ENCODE assay signal across 8 mouse cellular contexts in genomic region chr9:62777461-62777860, GRCm38 (mm10). TPM values are rescaled to one million over a fixed set of nuclear protein-coding genes. Genes with fewer than 3 reads are reported as not detected.
DNase-seq lines count a peak whose midpoint lies in the region; ATAC-seq and TF ChIP-seq lines count a peak whose summit lies in the region.

No protein-coding gene starts in this region.

- H3K4me3 ChIP-seq in heart, embryonic 11.5 days (ENCODE audit: low read depth, low read length) = no peak overlapping the region
- H3K4me3 ChIP-seq in cerebellum, adult 2 months (replicated peaks; ENCODE audit: insufficient read depth, low read depth, low read length) = no peak overlapping the region
- no peak overlapping the region for H3K4me3 ChIP-seq in forebrain, postnatal 0 days (ENCODE audit: low read depth, low read length)
- H3K4me3 ChIP-seq in intestine, postnatal 0 days (ENCODE audit: low read depth, low read length) = no peak overlapping the region
- no peak overlapping the region for H3K4me3 ChIP-seq in limb, embryonic 10.5 days
- H3K4me3 ChIP-seq in midbrain, embryonic 14.5 days (replicated peaks; ENCODE audit: low read depth, low read length) = no peak overlapping the region
- no peak overlapping the region for H3K4me3 ChIP-seq in stomach, embryonic 16.5 days (replicated peaks; ENCODE audit: low read length)

- no peaks in the 10 kb centered on the region for H3K9me3 ChIP-seq in heart, embryonic 11.5 days (replicated peaks; ENCODE audit: control insufficient read depth, low read length)
- H3K9me3 ChIP-seq in forebrain, postnatal 0 days (ENCODE audit: low read length) = no peaks in the 10 kb centered on the region
- no peaks in the 10 kb centered on the region for H3K9me3 ChIP-seq in intestine, postnatal 0 days (ENCODE audit: control insufficient read depth)
- no peaks in the 10 kb centered on the region for H3K9me3 ChIP-seq in limb, embryonic 10.5 days (replicated peaks)
- H3K9me3 ChIP-seq in midbrain, embryonic 14.5 days (ENCODE audit: control insufficient read depth, low read length) = no peaks in the 10 kb centered on the region
- H3K9me3 ChIP-seq in stomach, embryonic 16.5 days (replicated peaks; ENCODE audit: control insufficient read depth, low read length) = no peaks in the 10 kb centered on the region

- 4% methylated on average over 5 of the region's 5 CpGs for WGBS in heart, embryonic 11.5 days (ENCODE audit: insufficient replicate concordance)
- WGBS in cerebellum, adult 2 months = 8% methylated on average over 5 of the region's 5 CpGs
- 4% methylated on average over 5 of the region's 5 CpGs for WGBS in forebrain, postnatal 0 days
- WGBS in intestine, postnatal 0 days = 8% methylated on average over 5 of the region's 5 CpGs
- 8% methylated on average over 5 of the region's 5 CpGs for whole genome bisulfite sequencing in limb, embryonic 10.5 days
- 14% methylated on average over 5 of the region's 5 CpGs for WGBS in midbrain, embryonic 14.5 days
- WGBS in stomach, embryonic 16.5 days = 3% methylated on average over 5 of the region's 5 CpGs

- H3K9ac ChIP-seq in heart, embryonic 11.5 days (ENCODE audit: low read depth, low read length) = no peak overlapping the region
- H3K9ac ChIP-seq in forebrain, postnatal 0 days = no peak overlapping the region
- H3K9ac ChIP-seq in intestine, postnatal 0 days (ENCODE audit: low read depth, low read length) = no peak overlapping the region
- no peak overlapping the region for H3K9ac ChIP-seq in midbrain, embryonic 14.5 days (replicated peaks; ENCODE audit: low read length)
- H3K9ac ChIP-seq in stomach, embryonic 16.5 days (ENCODE audit: low read length) = no peak overlapping the region

- no peaks in the 10 kb centered on the region for H3K27me3 ChIP-seq in heart, embryonic 11.5 days (ENCODE audit: control insufficient read depth, insufficient read depth, low read length)
- no peaks in the 10 kb centered on the region for H3K27me3 ChIP-seq in cerebellum, adult 2 months (ENCODE audit: control insufficient read depth, insufficient read depth, low read length)
- H3K27me3 ChIP-seq in forebrain, postnatal 0 days (ENCODE audit: insufficient read depth, low read length) = no peaks in the 10 kb centered on the region
- H3K27me3 ChIP-seq in intestine, postnatal 0 days (replicated peaks; ENCODE audit: control insufficient read depth, insufficient read depth, low read length) = no peaks in the 10 kb centered on the region
- H3K27me3 ChIP-seq in limb, embryonic 10.5 days (ENCODE audit: low read depth, poor library complexity, severe bottlenecking) = no peaks in the 10 kb centered on the region
- H3K27me3 ChIP-seq in midbrain, embryonic 14.5 days (ENCODE audit: control insufficient read depth, insufficient read depth, low read length) = no peaks in the 10 kb centered on the region
- no peaks in the 10 kb centered on the region for H3K27me3 ChIP-seq in stomach, embryonic 16.5 days (ENCODE audit: control insufficient read depth, insufficient read depth, low read length)

- TF ChIP-seq CTCF in cerebellum, adult 2 months (IDR thresholded peaks at IDR 0.05; ENCODE audit: borderline replicate concordance, insufficient read depth, low read depth, low read length) = peak; percentile 87
- peak; percentile 84 for TF ChIP-seq CTCF in forebrain, postnatal 0 days (IDR thresholded peaks at IDR 0.05; ENCODE audit: low read depth)
- peak; percentile 95 for TF ChIP-seq CTCF in intestine, postnatal 0 days (IDR thresholded peaks at IDR 0.05; ENCODE audit: low read depth)

- no peaks in the 10 kb centered on the region for H3K36me3 ChIP-seq in heart, embryonic 11.5 days (ENCODE audit: control insufficient read depth, insufficient read depth, low read length)
- H3K36me3 ChIP-seq in forebrain, postnatal 0 days (ENCODE audit: insufficient read depth) = no peaks in the 10 kb centered on the region
- H3K36me3 ChIP-seq in intestine, postnatal 0 days (ENCODE audit: control insufficient read depth, insufficient read depth) = no peaks in the 10 kb centered on the region
- no peaks in the 10 kb centered on the region for H3K36me3 ChIP-seq in limb, embryonic 10.5 days
- no peaks in the 10 kb centered on the region for H3K36me3 ChIP-seq in midbrain, embryonic 14.5 days (ENCODE audit: control insufficient read depth, insufficient read depth, low read length)
- no peaks in the 10 kb centered on the region for H3K36me3 ChIP-seq in stomach, embryonic 16.5 days (ENCODE audit: control insufficient read depth, insufficient read depth, low read length)

- TF ChIP-seq POLR2A in cerebellum, adult 2 months (IDR thresholded peaks at IDR 0.05; ENCODE audit: borderline replicate concordance, insufficient read depth, low read length) = no peak

- no peak for ATAC-seq in heart, embryonic 11.5 days (replicated peaks; ENCODE audit: insufficient number of reproducible peaks, low FRiP score, low TSS enrichment)
- ATAC-seq in forebrain, postnatal 0 days = peak; percentile 66
- peak; percentile 25; the same call in 1 of the 2 replicates for ATAC-seq in intestine, postnatal 0 days
- peak; percentile 67; the same call in 1 of the 2 replicates for ATAC-seq in midbrain, embryonic 14.5 days (ENCODE audit: low FRiP score, low TSS enrichment)
- ATAC-seq in stomach, embryonic 16.5 days (ENCODE audit: insufficient read depth, low FRiP score) = peak; percentile 63; the same call in 1 of the 2 replicates

- peaks cover 7% of the 10 kb centered on the region for H3K4me1 ChIP-seq in heart, embryonic 11.5 days (ENCODE audit: control insufficient read depth, insufficient read depth, low read length)
- no peaks in the 10 kb centered on the region for H3K4me1 ChIP-seq in cerebellum, adult 2 months (ENCODE audit: control insufficient read depth, insufficient read depth, low read length)
- peaks cover 6% of the 10 kb centered on the region; the same call in 1 of the 2 replicates for H3K4me1 ChIP-seq in forebrain, postnatal 0 days (ENCODE audit: insufficient read depth)
- no peaks in the 10 kb centered on the region for H3K4me1 ChIP-seq in intestine, postnatal 0 days (replicated peaks; ENCODE audit: control insufficient read depth, insufficient read depth, low read length)
- H3K4me1 ChIP-seq in limb, embryonic 10.5 days = peaks cover 19% of the 10 kb centered on the region
- H3K4me1 ChIP-seq in midbrain, embryonic 14.5 days (ENCODE audit: control insufficient read depth, insufficient read depth, low read length) = peaks cover 6% of the 10 kb centered on the region; the same call in 1 of the 2 replicates
- H3K4me1 ChIP-seq in stomach, embryonic 16.5 days (ENCODE audit: control insufficient read depth, insufficient read depth, low read length) = no peaks in the 10 kb centered on the region

- no peak overlapping the region for H3K4me2 ChIP-seq in heart, embryonic 11.5 days
- no peak overlapping the region for H3K4me2 ChIP-seq in forebrain, postnatal 0 days (ENCODE audit: low read depth)
- H3K4me2 ChIP-seq in intestine, postnatal 0 days (replicated peaks; ENCODE audit: low read depth) = 0 out of 2 replicates have a peak overlapping the region, but pooled peaks have one; percentile 17
- no peak overlapping the region for H3K4me2 ChIP-seq in midbrain, embryonic 14.5 days (ENCODE audit: low read length)
- no peak overlapping the region for H3K4me2 ChIP-seq in stomach, embryonic 16.5 days (ENCODE audit: low read depth, low read length)

- H3K27ac ChIP-seq in heart, embryonic 11.5 days (ENCODE audit: low read depth, low read length) = no peak overlapping the region
- H3K27ac ChIP-seq in cerebellum, adult 2 months (ENCODE audit: insufficient read depth, low read length) = no peak overlapping the region
- no peak overlapping the region for H3K27ac ChIP-seq in forebrain, postnatal 0 days (ENCODE audit: low read depth, low read length)
- no peak overlapping the region for H3K27ac ChIP-seq in intestine, postnatal 0 days (ENCODE audit: low read depth, low read length)
- H3K27ac ChIP-seq in limb, embryonic 10.5 days = 0 out of 2 replicates have a peak overlapping the region, but pooled peaks have one; percentile 40
- H3K27ac ChIP-seq in midbrain, embryonic 14.5 days (replicated peaks; ENCODE audit: low read depth, low read length) = no peak overlapping the region
- H3K27ac ChIP-seq in stomach, embryonic 16.5 days (ENCODE audit: low read length) = no peak overlapping the region

- peak; percentile 50 to 68 for DNase-seq in heart, adult 18-20 months
- DNase-seq in cerebellum, adult 2 months = peak; percentile 67 to 74
- peak; percentile 75 for DNase-seq in forebrain, postnatal 0 days
- DNase-seq in limb, embryonic 10.5 days (ENCODE audit: low spot score) = peak; percentile 75
- peak; percentile 82 for DNase-seq in midbrain, embryonic 14.5 days

RNA-seq across cellular contexts. Expression of gene Fem1b, which starts 34.3 kb away (rescaled TPM):
- 10 to 100 TPM; 15.8 to 16.1 TPM for total RNA-seq in heart, adult 18-20 months (2021)
- 22.1 and 25.0 TPM in 2 replicates for polyA plus RNA-seq in heart, embryonic 11.5 days (2014; fragmentation: Nextera tagmentation; extraction: Ambion mirVana)
- 42.0 and 43.3 TPM in 2 replicates for polyA plus RNA-seq in cerebellum, adult 2 months (2012; rRNA removed)
- total RNA-seq in forebrain, postnatal 0 days (2014; rRNA removed) = 150 and 191 TPM in 2 replicates
- polyA plus RNA-seq in forebrain, postnatal 0 days (2015; fragmentation: Nextera tagmentation; extraction: Ambion mirVana) = 24.3 and 29.4 TPM in 2 replicates
- 8.9 and 9.2 TPM in 2 replicates for polyA plus RNA-seq in intestine, postnatal 0 days (2015; fragmentation: Nextera tagmentation; extraction: Ambion mirVana)
- 27.3 and 30.3 TPM in 2 replicates for polyA plus RNA-seq in limb, embryonic 10.5 days (2016; fragmentation: Nextera tagmentation; extraction: Ambion mirVana)
- 71.5 and 103 TPM in 2 replicates for polyA plus RNA-seq in midbrain, embryonic 14.5 days (2014; fragmentation: Nextera tagmentation; extraction: Ambion mirVana)
- polyA plus RNA-seq in stomach, embryonic 16.5 days (2015; fragmentation: Nextera tagmentation; extraction: Ambion mirVana) = 15.8 and 16.0 TPM in 2 replicates
